Mouse (Mus musculus): ENCODE measurements around the gene Gm49395.

Gene Gm49395

DNA sequence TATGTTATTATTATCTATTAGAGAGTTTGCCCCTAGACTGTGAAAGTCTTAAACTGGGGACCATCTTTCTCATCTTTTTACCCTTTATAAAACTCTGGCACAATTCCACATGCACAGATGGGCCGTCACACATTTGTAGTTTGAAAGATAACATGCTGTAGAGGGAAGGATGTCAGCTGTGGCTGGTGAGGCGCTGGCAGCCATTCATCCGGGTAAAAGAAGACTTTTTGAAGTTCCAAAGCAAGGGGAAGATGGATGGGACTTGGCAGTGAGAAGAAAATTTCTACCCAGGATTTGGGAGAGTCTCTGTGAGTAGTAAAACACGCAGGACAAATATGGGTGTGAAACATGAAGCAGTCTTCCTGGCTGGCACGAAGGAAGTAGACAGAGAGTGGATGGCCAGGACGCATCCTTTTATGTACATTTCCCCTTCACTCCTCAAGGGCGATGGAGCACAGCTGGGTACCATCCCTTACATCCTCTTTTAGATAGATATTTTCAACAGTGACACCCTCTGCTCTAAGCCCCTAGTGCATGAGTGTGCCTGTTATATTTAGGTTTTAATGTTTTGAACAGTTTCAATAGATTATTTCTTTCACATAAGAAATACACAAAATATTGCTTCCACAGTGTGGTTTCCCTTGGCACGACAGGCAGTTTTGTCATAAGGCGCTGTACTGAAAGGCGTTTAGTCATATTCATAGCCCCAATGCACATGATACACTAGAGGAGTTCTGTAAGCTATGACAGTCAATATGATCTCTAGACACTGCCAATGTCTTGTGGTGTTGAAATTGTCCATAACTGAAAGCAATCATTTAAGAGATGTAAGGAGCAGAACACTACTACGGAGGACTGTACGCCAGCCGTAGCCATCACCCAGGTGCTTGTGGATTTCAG lies 50.8 kb downstream of the Gm49395 start:
- DNase-seq = no peak

DNA sequence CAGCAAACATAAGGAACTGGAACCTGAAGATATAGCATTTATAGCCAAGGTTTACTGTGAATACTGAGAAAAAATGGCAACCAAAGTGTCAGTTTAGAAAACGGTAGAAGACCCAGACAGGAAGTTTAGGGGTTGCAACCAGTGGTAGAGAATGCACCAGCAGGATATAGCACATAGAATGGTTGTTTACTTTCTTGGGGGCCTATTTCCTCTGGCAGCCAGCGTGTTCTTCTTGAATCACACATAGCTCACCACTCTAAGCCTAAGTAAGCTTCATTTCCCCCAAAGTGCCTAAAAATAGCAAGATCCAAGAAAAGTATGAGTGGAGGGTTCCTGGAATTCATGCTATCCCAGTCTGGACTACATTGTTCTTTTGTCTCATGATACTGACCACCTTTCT lies 59.1 kb downstream of the Gm49395 start:
- DNase-seq = no peak

DNA sequence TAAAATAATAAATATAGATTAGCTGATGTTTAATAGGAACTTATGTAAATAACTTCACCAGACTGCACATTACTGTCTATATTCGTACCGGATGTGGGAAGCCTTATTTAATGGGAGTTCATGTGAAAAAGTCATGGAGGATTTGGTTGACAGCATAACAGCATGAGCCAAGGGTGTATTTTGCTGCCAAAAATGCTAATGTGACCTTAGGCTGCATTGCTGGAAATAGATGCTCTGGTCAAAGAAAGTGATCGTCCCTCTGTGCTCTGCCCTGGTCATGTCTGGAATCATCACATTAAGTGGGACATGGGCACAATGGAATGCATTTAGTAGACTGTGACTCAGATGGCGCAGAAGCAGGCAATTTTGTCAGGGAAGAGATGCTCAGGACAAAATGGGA lies 64.4 kb downstream of the Gm49395 start:
- no peak for DNase-seq

DNA sequence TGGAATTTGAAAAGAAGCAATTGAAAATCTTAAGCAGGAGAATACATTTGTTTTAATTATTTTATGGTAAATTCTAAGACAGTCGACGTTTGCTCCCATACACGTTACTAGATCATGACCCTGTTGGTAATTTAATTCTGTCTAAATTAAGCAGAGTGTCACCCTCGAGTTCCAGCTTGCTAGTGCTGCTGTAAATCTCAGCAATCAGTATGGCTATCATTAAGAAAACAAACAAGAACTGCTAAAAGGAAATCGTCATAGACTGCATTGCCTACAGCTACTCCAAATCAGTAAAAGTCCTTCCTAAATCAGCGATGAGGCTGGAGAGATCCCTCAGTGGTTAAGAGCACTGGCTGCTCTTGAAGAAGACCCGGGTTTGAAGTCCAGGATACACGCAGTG lies 66.3 kb downstream of the Gm49395 start:
- DNase-seq = no peak

DNA sequence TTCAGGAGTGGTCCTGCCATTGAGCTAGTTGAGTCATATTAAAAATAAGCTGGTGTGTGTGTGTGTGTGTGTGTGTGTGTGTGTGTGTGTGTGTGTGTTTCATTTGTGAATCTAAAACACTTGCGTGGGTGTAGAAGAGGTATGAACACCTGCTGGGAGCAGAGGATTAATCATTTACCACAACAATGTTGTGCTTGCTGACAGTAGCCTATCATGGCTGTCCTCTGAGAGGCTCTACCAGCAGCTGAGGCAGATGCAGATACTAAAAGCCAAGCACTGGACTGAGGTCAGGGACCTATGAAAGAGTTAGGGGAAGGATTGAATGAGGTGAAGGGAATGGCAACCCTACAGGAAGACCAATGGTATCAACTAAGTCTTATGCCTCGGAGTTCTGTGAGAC lies 68.6 kb downstream of the Gm49395 start:
- no peak for DNase-seq

DNA sequence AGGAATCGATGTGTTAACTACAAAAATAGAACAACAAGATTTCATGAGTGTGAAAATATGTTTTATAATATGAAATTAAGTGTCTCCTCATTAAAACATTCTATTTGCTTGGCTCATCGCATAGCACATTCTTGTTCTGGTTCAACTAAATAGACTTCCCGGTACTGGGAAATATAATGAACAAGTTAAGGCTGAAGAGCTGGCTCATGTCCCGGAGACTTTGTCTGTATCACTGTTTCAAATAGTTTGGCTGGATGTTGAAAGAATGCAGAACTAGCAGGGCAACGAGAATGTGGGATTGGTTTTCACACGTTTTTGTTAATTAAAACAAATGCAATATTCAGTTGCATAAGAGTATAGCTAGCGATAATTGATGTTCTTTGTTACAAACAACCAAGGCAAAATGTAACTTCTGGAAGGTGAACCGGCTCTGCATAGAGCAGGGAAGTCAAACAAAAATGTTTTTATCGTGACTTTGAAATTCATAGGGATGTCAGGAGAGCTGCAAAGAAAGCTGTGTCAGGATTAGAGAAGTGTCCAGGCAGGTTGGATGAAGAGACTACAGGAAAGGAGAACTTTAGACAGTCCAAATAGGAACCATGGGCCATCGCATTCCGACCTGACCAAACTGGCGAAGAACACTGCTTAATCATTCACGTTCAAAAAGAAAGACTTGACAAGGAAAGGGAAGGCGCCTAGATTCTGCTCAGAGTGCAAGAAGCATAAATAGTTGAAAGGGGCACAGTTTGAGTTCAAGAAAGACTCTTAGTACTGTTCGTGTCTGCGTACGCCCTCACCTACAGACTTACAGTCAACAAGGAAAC lies 70.3 kb downstream of the Gm49395 start:
- no peak for DNase-seq

DNA sequence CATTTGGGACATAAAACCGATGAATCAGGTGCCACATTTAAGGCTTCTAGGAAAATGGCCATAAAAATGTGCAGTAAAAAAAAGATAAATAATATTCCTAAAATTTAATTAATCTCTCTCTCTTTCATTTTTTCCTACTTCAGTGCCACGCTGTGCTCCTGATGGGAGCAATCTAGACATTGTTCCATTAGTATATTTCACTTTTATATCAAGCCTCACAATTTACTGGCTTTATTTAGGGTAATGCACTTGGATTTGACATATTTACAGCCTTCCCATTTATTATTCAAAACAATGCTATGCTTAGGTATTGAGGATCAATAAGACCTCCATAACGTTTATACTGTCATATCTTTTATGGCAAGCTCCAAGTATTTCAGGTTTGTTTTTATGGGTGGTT lies 76.3 kb downstream of the Gm49395 start:
- DNase-seq = no peak

DNA sequence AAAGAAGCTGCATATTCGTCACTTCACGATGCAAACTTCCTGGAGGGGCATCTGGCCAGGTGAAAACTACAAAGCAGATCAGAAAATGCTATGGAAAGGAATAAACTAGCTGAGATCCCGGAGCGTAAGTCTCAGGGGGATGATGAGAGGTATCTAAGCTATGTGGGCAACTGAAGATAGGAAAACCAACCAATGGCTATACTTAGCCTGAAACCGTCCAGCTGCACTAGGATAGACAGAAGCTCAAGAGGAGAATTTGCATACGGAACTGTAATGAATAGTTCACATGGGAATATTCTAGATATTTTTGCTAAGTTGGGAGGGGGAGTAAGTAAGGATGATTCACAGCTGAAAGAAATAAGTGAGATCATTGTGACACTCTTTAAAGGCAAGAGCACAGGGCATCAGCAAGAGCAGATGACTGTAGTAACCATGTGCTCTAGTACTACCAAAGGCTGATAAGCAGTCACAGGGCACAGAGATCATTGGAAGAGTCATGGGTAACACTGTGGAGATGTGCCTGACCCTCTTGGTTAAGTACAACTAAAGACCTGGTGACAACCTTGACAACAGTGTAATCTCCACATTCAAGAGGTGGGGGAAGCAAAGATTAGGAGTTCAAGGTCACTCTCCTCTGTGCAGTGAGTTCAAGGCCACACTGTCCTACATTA lies 79.5 kb downstream of the Gm49395 start:
- no peak for DNase-seq

DNA sequence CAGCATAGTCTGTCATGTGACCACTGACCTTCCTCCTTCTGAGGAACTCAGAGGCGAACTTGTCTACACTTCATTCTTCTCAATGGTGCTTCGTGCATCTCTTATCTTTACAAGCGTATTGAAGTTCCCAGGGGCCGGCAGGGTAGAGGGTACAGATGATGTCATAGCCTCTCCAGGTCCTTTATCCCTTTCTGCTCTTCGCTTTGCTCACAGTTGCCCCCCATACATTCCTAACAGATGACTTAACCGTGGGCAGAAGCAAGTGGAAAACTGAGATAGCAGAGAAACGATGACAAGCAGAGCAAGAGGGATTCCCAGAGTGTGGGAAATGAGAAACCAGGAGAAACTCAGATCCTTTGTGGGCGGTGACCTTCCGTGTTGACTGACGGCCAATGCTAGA lies 80.3 kb downstream of the Gm49395 start:
- DNase-seq = no peak

DNA sequence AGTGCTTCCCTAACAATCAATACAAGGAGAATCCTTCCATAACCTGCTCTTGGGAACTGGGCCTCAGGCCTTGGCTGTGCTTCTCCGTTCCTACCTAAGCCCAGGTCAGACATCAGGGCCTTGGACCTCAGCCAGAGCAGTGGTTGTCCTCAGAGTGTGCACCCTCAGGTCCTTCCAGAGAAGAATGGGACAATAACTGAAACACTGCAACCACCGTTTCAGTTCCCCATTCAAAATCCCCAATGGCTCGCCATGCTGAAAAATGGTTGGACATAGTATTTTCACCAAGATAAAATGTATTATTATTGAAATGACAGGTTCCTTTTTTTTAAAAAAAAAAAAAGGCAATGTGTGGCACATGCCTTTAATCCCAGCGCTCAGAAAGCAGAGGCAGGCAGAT lies 81.0 kb downstream of the Gm49395 start:
- no peak for DNase-seq

DNA sequence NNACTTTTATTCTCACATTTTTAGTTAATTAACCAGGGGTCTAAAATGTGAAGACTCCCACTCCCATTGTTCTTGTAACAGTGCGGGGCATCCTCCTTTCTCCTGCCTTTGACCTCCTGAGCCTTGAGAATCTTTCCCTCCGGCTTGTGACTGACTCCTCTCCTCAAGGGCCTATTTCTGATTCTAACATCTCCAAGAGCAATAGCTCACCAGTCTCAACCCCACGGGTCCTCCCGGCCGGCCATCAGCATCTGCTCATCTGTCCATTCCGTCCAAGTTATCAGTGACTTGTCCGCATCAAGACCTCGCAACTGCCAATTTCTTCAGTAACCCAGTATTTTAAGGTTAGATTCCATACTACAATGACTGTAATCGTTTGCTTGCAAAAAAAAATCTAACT lies 84.2 kb downstream of the Gm49395 start:
- DNase-seq = no peak

DNA sequence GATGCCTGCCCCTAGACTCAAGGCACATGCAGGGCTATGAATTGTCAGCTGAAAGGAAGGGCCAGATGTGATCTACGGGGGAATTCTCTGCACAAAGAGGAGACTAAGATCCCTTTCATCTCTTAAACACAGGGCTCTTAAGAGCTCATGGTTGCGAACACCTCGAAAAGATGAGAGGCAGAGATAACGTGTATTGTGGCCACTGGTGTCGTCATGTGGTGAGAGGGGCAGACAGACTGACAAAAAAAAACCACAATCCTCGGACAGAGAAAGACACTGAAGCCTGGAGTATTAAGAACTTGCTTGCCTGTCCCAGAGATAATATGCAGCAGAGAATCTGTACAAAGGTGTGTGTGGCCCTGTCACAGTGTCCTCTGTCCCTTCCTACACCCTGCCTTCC lies 90.2 kb downstream of the Gm49395 start:
- DNase-seq = no peak

DNA sequence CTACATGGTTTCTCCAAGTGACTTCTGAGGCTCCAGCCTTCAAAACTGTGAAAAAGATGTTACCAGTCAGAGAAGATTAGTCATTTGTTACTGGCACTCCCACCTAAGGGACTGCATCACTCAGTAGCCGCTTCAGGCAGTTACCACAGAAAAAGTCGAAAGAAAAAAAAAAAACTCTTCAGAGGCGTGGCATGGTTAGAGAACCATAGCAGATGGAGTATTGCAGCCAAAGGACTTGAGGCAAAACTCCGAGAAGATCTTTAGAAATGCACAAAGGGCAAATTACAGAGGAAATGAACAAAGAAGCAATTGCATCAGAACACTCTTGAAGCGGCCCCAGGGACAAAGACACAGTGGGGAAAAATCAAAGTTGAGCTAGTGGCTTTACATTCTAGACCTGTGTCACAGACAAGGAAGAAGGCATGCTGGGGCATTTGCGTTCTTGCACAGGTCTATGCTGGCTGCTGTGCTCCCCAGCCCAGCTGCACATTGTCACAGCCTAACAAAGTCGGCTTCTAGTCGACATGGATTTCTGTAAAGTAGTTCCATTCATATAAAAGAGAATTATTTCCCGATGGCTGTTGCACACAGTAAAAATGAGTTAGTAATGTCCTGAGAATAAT lies 95.4 kb downstream of the Gm49395 start:
- DNase-seq = no peak

DNA sequence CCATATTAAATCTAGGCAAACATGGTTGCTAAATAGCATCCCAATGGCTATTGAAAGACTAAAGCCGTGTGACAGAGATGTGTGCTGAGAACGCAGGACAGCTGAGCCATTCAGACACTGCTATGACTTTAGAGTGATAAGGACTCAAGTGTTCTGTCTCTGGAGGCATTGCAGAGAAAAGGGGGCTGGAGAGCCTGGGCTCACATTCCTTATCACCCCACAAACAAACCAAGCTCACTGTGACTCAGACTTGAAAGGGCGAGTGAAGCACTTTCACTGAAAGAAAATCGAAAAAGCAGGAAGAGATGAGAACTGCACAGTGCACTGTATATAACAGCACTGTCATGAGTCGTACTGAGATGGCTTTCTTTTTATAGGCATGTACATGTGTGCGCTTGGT lies 96.4 kb downstream of the Gm49395 start:
- DNase-seq = no peak

DNA sequence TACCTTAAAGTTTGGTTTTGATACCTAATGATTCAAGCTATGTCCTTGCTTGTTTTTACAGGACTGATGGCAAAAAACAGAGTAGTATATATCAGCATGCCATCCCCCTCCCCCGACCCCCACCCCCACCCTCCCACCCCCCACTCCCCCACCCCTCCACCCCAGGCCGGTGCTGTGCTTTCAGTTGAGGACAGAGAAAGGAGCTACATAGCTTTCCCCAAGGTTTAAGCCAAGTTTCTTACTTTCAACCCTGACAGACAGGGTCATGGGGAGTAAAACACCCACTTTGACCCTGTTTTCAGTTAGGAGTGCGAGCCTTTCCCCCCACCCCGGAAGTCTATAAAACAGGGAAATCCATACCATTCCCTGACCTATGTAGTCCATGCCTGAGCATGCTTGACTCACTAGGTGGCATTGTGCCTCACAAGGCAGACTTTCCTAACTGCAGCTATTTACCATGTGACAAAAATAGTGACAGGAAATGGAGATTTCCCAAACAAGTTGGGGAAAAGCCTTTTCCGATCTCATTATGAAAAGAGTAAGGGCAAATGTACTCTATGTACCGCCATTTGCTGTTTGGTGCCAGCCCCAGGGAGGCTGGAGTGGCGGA lies 98.2 kb downstream of the Gm49395 start:
- no peak for DNase-seq

DNA sequence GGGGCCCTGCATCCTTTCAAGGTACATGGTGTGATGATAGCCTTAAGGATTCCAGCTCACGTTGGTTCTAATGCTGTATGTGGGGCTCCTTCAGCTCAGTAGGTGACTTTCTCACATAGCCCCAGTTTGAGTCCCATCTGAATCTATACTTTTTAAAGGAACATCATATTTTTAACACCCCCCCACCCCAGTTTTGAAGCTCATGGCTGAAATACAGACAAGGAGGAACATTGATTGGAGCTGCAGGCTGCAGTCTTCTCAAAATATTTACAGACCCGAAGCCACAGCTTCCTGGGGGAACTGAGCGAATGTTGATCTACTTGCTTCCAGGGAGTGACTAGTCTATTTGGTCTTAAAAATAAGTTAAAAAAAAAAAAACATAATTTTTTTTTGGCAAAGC lies 98.9 kb downstream of the Gm49395 start:
- DNase-seq = no peak

DNA sequence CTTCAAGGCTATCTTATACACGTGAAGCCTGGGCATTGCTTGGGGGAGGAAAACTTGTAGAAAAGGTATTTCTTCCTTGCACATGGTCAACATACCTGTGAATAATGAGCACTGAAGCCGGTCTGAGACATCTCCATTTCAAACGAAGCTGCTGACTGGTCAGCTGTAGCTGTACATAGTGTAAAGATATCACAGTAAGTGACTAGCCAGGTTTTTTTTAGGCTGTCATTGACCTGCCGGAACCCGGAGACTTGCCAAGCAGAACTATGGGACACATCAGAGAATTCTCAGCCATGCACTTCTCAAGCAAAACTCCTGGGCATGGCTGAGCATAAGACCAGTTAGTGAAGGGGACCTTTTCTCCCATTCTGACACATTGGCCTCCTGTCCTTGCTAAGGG lies 99.6 kb downstream of the Gm49395 start:
- no peak for DNase-seq

DNA sequence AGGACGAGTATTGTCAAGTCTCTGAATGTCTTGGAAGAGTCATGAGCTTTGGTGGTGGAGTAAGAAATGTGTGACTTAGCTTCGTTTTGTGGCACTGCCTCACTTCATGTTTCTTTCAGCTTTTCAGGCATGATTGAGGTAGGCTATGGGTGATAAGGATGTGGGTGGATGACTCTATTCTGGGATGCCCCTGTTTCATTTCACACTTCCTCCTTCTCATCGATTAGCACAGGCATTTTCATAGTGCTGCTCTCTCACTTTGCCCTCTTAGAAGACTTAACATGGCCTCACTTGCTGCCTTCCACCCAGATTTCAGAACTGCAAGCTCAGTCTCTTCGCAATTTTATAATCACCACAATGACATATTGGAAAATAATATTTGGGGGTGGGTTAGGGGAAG lies 102.1 kb downstream of the Gm49395 start:
- DNase-seq = no peak

DNA sequence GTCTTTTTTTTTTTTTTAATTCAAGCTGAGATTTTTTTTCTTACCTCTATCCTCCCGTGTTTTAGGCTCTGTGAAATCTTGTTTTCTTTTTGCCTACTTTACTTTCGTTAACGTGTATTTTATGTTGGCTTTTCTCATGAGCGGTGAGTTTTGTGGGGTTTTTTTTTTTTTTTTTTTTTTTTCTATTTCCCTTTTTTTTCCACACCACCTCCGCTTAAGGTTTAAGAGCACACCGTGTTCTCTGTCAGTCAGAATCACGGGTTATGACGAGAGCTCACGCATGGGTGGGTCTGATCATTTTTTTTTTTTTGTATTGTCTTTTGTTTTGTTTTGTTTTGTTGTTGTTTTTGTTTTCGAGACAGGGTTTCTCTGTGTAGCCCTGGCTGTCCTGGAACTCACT lies 103.6 kb downstream of the Gm49395 start:
- no peak for DNase-seq

DNA sequence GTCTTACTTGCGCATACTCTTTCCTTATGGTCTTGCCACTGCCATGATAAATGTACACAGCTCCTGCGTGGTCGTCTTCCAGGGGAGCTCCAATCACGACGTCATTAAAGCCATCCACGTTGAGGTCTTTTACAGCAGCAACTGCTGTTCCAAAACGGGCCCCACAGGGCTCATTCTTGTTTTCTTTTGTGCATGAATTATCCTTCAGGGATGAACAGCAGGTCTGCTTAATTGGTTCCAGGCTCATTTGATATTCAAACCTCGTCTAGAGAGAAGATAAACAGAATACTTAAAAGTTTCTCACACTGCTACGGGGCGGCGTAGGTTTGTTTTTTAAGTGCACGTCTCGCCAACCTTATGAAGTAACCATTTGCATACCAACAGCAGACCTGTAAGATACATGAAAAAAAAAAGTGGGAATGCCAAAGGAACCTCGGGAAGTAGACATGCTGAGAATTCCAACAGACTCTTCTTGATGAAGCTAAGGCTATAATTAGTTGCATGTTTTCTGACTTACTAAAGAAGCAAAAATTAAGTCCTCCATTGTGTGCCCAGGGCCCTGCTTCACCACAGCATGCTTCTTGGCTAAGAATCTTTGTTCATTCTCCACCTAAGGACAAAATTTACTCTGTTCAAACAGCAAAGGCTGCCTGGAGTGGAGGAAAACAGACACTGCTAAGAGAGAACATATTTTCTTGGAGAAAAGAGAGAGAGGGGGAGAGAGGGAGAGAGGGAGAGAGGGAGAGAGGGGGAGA lies 109.3 kb downstream of the Gm49395 start:
- no peak for DNase-seq

DNA sequence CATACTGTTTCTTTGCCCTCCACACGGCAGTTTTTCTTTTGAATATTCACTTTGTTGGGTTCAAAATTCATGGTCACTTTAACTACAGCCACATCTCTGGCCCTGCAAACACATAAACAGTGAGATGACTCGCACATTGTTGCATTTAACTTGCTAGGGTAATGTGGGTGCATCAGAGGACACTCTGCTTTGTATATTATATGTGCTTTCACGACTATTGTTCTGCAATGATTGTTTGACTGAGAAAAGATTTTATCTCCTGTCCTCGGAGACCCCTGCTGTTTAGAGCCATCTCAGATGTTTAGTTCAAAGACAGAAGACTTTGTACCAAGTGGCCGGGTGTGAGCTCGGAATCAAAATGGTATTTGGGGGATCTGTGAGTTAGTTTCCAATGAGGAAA lies 114.1 kb downstream of the Gm49395 start:
- DNase-seq = no peak

DNA sequence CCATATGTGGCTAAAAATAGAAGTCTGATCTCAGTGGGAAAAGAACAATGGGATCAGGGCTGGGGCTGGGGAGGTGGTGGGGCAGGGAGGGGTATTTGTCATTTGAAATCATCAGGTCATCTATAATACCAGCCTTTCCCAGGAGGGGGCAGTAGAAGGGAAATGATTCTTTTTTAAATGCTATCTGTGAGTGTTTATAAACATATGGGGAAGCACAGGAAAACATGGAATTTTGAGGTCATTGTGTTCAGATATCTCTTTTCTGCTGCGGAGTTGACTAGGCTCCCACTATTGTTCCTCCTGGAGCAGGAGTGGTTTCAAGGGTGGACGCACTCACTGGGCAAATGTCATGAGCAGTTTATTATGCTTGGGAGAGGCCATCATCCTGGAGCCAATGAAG lies 114.6 kb downstream of the Gm49395 start:
- peak in 1 of 2 experiments; percentile 23 for DNase-seq
